Mouse (Mus musculus) heart, embryonic 14.5 days (tissue): ENCODE measurements around the gene Zbtb32. TPM values are rescaled to one million over a fixed set of nuclear protein-coding genes. Genes with fewer than 3 reads are reported as not detected.

Experiments used
- ATAC-seq: fragments of 200-750 bp; cut with Nextera tagmentation; 2 replicates; pipeline ENCODE4 v1.8.0; 2017; ENCODE audit warnings: low read depth, moderate TSS enrichment; ENCODE audit not compliant: insufficient number of reproducible peaks, insufficient read depth, low FRiP score
- H3K27ac ChIP-seq, 2 experiments: fragments of 200-500 bp in 1 of 2; fragments of 300-500 bp in 1 of 2; sonication (generic) in 1 of 2; replicated peaks in 1 of 2; 2 replicates each; pipeline ENCODE4 v1.5.1; 2012 to 2014; ENCODE audit warnings: low read depth in 2 of 2, low read length in 2 of 2, control low read depth in 1 of 2, mild to moderate bottlenecking in 1 of 2, mixed read lengths in 1 of 2; ENCODE audit not compliant: control insufficient read depth in 1 of 2, insufficient read depth in 1 of 2
- H3K27me3 ChIP-seq: fragments of 300-500 bp; sonication (generic); 2 replicates; pipeline ENCODE4 v1.6.1; 2014; ENCODE audit warnings: mild to moderate bottlenecking, low read length, control low read depth; ENCODE audit not compliant: control insufficient read depth, insufficient read depth
- H3K36me3 ChIP-seq: fragments of 300-500 bp; sonication (generic); 2 replicates; pipeline ENCODE4 v1.6.1; 2014; ENCODE audit warnings: mild to moderate bottlenecking, control low read depth, low read length, mixed read lengths; ENCODE audit not compliant: control insufficient read depth, insufficient read depth
- H3K4me1 ChIP-seq, 2 experiments: fragments of 200-500 bp in 1 of 2; fragments of 300-500 bp in 1 of 2; sonication (generic) in 1 of 2; 2 replicates each; pipeline ENCODE4 v1.6.1; 2012 to 2014; ENCODE audit warnings: low read length in 2 of 2, control low read depth in 1 of 2, mixed read lengths in 1 of 2; ENCODE audit not compliant: control insufficient read depth in 2 of 2, insufficient read depth in 2 of 2
- H3K4me2 ChIP-seq: fragments of 300-500 bp; sonication (generic); 2 replicates; pipeline ENCODE4 v1.6.1; 2014; ENCODE audit warnings: mild to moderate bottlenecking, low read length
- H3K4me3 ChIP-seq, 2 experiments: fragments of 200-500 bp in 1 of 2; fragments of 300-500 bp in 1 of 2; sonication (generic) in 1 of 2; 2 replicates each; pipeline ENCODE4 v1.5.1; 2012 to 2014; ENCODE audit warnings: low read length in 2 of 2, mild to moderate bottlenecking in 2 of 2, control low read depth in 1 of 2, low read depth in 1 of 2, moderate library complexity in 1 of 2; ENCODE audit not compliant: control insufficient read depth in 1 of 2, insufficient read depth in 1 of 2
- H3K9ac ChIP-seq: fragments of 300-500 bp; sonication (generic); 2 replicates; pipeline ENCODE4 v1.6.1; 2014; ENCODE audit warnings: mild to moderate bottlenecking, low read length
- H3K9me3 ChIP-seq: fragments of 300-500 bp; sonication (generic); 2 replicates; pipeline ENCODE4 v1.6.1; 2016; ENCODE audit warnings: low read length, control low read depth; ENCODE audit not compliant: control insufficient read depth
- WGBS: fragments of 180-500 bp; shearing (Covaris S2); extraction: QIAGEN DNeasy Blood & Tissue Kit; methylation state at CpG from one replicate; pipeline ENCODE4 v1.1.7; 2014; 5-methylcytosine and 5-hydroxymethylcytosine counted together
- polyA plus RNA-seq: library from polyadenylated mRNA; unstranded; fragments of >200 nt; fragmentation: Nextera tagmentation; extraction: Ambion mirVana; gene quantifications from 2 replicates; pipeline ENCODE4 v1.2.1, GENCODE M21; 2014

Gene Zbtb32
- polyA plus RNA-seq, 1 experiment from 2014 or later = 0.11 TPM

DNA sequence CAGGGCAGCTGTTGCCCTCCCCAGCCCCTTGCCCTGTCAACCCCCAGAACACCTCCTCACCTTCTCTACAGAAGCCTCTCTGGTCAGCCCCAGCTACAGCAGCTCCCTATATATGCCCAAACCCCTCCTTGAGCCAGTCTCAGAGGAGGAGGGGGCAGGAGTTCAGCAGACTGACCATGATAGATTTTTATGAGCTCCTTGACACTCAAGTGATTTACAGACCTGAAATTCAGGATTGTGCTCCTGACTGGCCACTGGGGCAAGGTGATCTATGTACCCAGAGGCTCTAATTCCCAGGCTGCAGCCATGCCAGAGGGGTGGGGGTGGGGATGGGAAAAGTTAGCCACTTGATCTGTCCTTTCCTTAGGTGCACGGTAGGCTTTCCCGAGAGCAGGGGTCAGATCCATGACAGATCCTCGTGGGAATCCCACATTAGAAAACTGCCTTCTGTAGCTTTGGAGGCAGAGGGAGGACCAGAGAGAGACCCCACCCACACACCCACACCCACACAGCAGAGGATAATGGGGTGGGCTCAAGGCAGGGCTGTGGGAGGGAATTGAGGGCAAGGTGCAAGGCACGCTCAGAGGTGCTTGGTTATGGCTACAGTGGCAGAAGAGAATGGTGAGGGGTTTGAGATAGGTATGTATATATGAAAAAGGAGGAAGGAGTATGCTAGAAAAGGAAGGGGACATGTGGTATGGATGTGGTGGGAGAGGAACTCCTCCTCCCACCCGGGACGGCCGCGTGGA lies 14.1 kb upstream of the Zbtb32 start, which contains the start of gene Upk1a:
Gene Upk1a, minus strand, starts transcription at position 194 of the 749 bp plus-strand sequence.
- Histone ChIP-seq H3K4me3 (no peak within 1 kb of the TSS), H3K27me3 (no peaks in the 10 kb centered on the region), H3K9ac (no peak within 1 kb of the TSS), H3K36me3 (peaks cover 24% of the 10 kb centered on the region), H3K4me2 (no peak within 1 kb of the TSS), H3K9me3 (no peaks in the 10 kb centered on the region), H3K4me1 (peaks cover 8 to 10% of the 10 kb centered on the region in 2 experiments), H3K27ac (no peak within 1 kb of the TSS)
- no peak for ATAC-seq
- 80% methylated on average over 8 of the region's 8 CpGs for WGBS

DNA sequence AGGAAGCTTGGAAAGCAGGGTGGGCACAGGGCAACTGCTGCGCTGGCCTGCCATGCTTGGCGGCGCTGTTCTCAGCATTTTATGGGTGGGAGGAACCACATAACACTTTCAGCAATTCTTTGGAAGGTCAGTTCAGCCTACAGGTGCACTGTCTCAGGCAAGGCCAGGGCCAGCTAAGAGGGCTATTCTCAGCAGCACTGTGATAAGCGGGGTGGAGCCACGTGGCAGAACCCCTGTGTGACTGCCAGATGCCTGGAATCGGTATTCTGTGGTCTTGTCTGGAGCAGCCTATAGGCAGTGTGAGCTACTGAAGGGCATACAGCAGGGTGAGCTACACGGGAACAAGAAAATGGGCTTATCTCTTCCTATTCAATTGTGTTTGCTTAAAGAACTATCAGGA lies 11.3 kb upstream of the Zbtb32 start:
- peak overlapping the region; percentile 35 to 42 for H3K27ac ChIP-seq
- peak; percentile 68; the same call in 1 of the 2 replicates for ATAC-seq
- H3K4me1 ChIP-seq = peaks cover 8 to 10% of the 10 kb centered on the region in 2 experiments
- WGBS = 28% methylated on average over 7 of the region's 7 CpGs
- peak overlapping the region; percentile 46; the same call in 1 of the 2 replicates for H3K9ac ChIP-seq
- no peak overlapping the region for H3K4me2 ChIP-seq
- no peaks in the 10 kb centered on the region for H3K9me3 ChIP-seq
- no peaks in the 10 kb centered on the region for H3K27me3 ChIP-seq
- no peak overlapping the region for H3K4me3 ChIP-seq
- H3K36me3 ChIP-seq = no peaks in the 10 kb centered on the region

DNA sequence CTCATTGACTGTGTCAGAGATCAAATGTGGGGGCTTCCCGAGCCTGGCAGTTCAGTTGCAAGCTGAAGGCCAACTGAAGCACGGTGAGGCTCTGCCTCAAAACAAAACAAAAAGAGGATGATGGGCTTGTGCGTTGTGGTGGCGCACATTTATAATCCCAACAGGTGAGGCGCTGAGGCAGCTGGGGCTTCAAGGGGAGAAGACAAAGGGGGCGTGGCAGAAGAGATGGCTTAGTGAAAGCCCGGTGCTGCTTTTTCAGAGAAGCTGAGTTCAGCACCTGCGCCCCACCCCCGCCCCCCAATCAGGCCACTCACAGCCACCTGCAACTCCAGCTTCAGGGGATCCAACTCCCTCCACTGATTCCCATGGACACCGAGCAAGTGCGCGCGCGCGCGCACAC lies 9.8 kb upstream of the Zbtb32 start:
- no peak overlapping the region for H3K27ac ChIP-seq
- WGBS = 48% methylated on average over 16 of the region's 16 CpGs
- H3K9ac ChIP-seq = no peak overlapping the region
- no peaks in the 10 kb centered on the region for H3K27me3 ChIP-seq
- H3K4me1 ChIP-seq = peaks cover 8 to 10% of the 10 kb centered on the region in 2 experiments
- no peaks in the 10 kb centered on the region for H3K9me3 ChIP-seq
- no peak overlapping the region for H3K4me2 ChIP-seq
- ATAC-seq = no peak
- H3K36me3 ChIP-seq = no peaks in the 10 kb centered on the region
- H3K4me3 ChIP-seq = no peak overlapping the region

DNA sequence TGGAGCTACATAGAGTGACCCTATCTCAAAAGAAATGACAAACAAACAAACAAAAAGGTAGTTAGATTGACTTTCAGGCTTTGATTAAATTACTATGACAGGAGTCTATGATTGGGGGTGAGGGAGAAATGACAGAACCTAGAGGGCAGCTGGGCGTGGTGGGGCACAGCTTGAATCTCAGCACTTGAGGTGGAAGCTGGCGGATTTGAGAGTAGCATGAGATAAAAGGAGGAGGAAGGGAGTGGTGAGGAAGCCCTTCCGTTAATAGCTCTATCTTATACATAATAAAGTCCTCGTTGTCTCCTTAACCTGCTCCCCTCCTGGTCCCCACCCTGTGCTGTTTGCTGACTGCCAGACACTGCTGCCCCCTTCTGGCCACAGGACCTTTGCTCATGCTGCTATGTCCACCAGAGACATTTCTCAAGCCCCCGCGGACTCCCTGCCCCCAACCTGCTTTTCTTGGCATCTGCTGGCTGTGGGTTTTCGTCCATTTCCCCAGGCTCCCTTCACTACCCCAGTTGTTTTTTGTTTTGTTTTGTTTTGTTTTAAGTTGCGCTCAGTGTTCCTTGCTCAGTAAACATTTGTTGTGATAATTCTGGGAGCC lies 9.1 kb upstream of the Zbtb32 start:
- WGBS = 23% methylated on average over 8 of the region's 8 CpGs

DNA sequence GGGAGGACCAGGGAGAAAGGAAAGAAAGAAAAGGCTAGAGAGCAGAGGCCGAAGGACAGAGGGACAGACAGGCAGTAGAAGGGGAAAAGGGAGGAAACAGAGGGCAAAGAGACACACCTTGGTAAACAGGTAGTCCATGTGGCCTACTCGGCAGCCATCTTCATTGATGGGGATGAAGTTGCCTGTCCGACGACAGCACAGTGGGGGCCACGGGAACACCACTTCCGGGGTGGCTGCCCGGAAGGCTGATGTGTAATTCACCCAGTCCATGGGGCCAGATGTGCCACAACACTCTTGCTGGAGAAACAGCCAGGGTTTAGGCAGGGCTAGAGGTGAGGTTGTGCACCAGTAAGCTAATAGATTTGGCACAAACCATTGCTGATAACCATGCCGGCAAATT lies 6.2 kb upstream of the Zbtb32 start:
- no peaks in the 10 kb centered on the region for H3K27me3 ChIP-seq
- no peaks in the 10 kb centered on the region for H3K9me3 ChIP-seq
- 76% methylated on average over 8 of the region's 8 CpGs for WGBS
- H3K9ac ChIP-seq = no peak overlapping the region
- H3K36me3 ChIP-seq = no peaks in the 10 kb centered on the region
- no peak overlapping the region for H3K4me3 ChIP-seq
- H3K27ac ChIP-seq = no peak overlapping the region
- no peak for ATAC-seq
- H3K4me2 ChIP-seq = no peak overlapping the region
- peaks cover 10 to 13% of the 10 kb centered on the region in 2 experiments for H3K4me1 ChIP-seq

More for the DNA sequence above, 9.1 kb upstream of the Zbtb32 start:
- no peak overlapping the region for H3K4me2 ChIP-seq
- no peak overlapping the region for H3K4me3 ChIP-seq
- no peaks in the 10 kb centered on the region for H3K9me3 ChIP-seq
- no peaks in the 10 kb centered on the region for H3K27me3 ChIP-seq
- no peak overlapping the region for H3K27ac ChIP-seq
- no peaks in the 10 kb centered on the region for H3K36me3 ChIP-seq
- no peak for ATAC-seq
- H3K4me1 ChIP-seq = peaks cover 8 to 10% of the 10 kb centered on the region in 2 experiments
- H3K9ac ChIP-seq = no peak overlapping the region

DNA sequence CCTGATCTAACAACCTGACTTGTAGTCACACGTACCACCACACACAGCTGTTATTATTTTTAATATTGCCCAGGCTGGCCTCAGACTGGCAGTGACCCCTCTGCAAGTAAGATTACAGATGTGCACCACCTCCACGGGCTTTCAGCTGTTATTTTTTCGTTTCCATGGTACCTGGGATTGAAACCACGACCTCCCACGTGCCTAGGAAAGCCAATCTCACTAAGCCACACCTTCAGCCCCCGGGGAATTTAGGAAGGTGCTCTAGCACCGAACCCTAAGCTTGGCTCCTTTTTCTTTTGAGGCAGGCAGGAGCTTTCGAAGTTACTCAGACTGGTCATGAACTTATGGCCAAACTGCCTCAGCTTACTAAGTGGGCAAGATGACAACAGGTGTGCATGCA lies 5.7 kb upstream of the Zbtb32 start:
- WGBS = 54% methylated on average over 8 of the region's 8 CpGs
- H3K36me3 ChIP-seq = no peaks in the 10 kb centered on the region
- no peak overlapping the region for H3K4me2 ChIP-seq
- peaks cover 9 to 11% of the 10 kb centered on the region in 2 experiments for H3K4me1 ChIP-seq
- H3K27ac ChIP-seq = no peak overlapping the region
- H3K9me3 ChIP-seq = no peaks in the 10 kb centered on the region
- no peaks in the 10 kb centered on the region for H3K27me3 ChIP-seq
- H3K4me3 ChIP-seq = no peak overlapping the region
- no peak for ATAC-seq
- H3K9ac ChIP-seq = no peak overlapping the region

DNA sequence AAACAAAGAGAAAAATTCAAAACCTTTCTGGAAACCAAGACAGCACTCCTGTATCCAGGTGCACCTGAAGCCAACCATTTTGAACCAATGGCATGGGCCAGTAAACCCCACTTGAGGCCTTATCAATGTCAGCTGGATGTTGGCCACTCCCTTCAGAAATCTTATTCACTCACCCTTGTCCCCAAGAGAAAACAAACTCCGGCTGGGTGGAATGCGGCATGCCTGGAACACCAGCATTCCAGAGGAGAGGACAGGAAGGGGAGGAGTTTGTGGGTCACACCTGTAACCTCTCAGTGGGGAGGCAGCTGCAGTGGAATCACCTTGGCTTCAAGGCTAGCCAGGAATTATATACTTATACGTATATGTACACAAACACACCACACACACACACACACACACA lies 3.9 kb upstream of the Zbtb32 start:
- ATAC-seq = no peak
- Histone ChIP-seq H3K4me1 (peaks cover 9 to 11% of the 10 kb centered on the region in 2 experiments), H3K9ac (no peak overlapping the region), H3K4me3 (no peak overlapping the region), H3K4me2 (no peak overlapping the region), H3K36me3 (no peaks in the 10 kb centered on the region), H3K9me3 (no peaks in the 10 kb centered on the region), H3K27me3 (no peaks in the 10 kb centered on the region), H3K27ac (no peak overlapping the region)
- WGBS = 18% methylated on average over 3 of the region's 3 CpGs
